Mouse (Mus musculus) heart, embryonic 15.5 days (tissue): ENCODE data around the gene Ndrg3. TPM values are rescaled to one million over a fixed set of nuclear protein-coding genes. Genes with fewer than 3 reads are reported as not detected.

ENCODE experiments used
- ATAC-seq: fragments of 200-750 bp; cut with Nextera tagmentation; replicated peaks from 2 replicates; pipeline ENCODE4 v1.8.0; 2017; ENCODE audit warnings: low read depth, moderate TSS enrichment; ENCODE audit not compliant: insufficient number of reproducible peaks, insufficient read depth, low FRiP score
- H3K27ac ChIP-seq: fragments of 300-500 bp; sonication (generic); 2 replicates; pipeline ENCODE4 v1.5.1; 2015; ENCODE audit warnings: mild to moderate bottlenecking, inconsistent platforms
- H3K27me3 ChIP-seq: fragments of 300-500 bp; sonication (generic); 2 replicates; pipeline ENCODE4 v1.6.1; 2015; ENCODE audit warnings: inconsistent platforms
- H3K36me3 ChIP-seq: fragments of 300-500 bp; sonication (generic); 2 replicates; pipeline ENCODE4 v1.6.1; 2015; ENCODE audit warnings: mild to moderate bottlenecking, inconsistent platforms
- H3K4me1 ChIP-seq: fragments of 300-500 bp; sonication (generic); replicated peaks from 2 replicates; pipeline ENCODE4 v1.6.1; 2015; ENCODE audit warnings: inconsistent platforms
- H3K4me2 ChIP-seq: fragments of 300-500 bp; sonication (generic); 2 replicates; pipeline ENCODE4 v1.6.1; 2015; ENCODE audit warnings: inconsistent platforms, mild to moderate bottlenecking, moderate library complexity
- H3K4me3 ChIP-seq: fragments of 300-500 bp; sonication (generic); 2 replicates; pipeline ENCODE4 v1.5.1; 2015; ENCODE audit warnings: mild to moderate bottlenecking, inconsistent platforms
- H3K9ac ChIP-seq: fragments of 300-500 bp; sonication (generic); 2 replicates; pipeline ENCODE4 v1.6.1; 2015; ENCODE audit warnings: mild to moderate bottlenecking, inconsistent platforms
- H3K9me3 ChIP-seq: fragments of 300-500 bp; sonication (generic); replicated peaks from 2 replicates; pipeline ENCODE4 v1.6.1; 2016; ENCODE audit warnings: inconsistent platforms
- WGBS: fragments of 180-500 bp; shearing (Covaris S2); methylation state at CpG from one replicate; pipeline ENCODE4 v1.1.7; 2015; ENCODE audit warnings: mixed read lengths; 5-methylcytosine and 5-hydroxymethylcytosine counted together
- polyA plus RNA-seq: library from polyadenylated mRNA; unstranded; fragments of >200 nt; fragmentation: Nextera tagmentation; extraction: Ambion mirVana; gene quantifications from 2 replicates; pipeline ENCODE4 v1.2.1, GENCODE M21; 2015

Ndrg3 gene
- polyA plus RNA-seq, 1 experiment from 2014 or later: 28.6 TPM

DNA sequence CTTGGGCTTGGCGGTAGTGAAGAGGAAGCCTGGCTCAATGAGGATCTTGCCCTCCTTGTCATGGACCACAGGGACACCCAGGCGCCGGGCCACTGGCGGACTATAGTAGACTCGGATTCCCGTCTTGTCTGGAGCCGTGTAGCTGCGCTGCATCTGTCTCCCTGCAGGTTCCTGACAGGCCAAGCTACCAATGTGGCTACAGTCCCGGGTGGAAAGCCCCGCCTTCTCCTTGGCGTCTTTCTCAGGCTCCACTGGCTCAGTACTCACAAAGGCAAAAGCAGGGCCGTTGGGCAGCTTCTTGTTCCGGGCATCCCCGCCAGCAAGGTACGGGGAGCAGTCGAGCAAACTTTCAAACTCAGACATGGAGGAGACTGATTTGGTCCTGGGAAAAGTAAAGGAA is 29.3 kb upstream of the Ndrg3 start:
- 92% methylated on average over 16 of the region's 16 CpGs for WGBS
- Histone ChIP-seq H3K36me3 (peaks cover 95% of the 10 kb centered on the region), H3K4me1 (peaks cover 3% of the 10 kb centered on the region), H3K27me3 (no peaks in the 10 kb centered on the region), H3K4me2 (no peak overlapping the region), H3K27ac (no peak overlapping the region), H3K9ac (no peak overlapping the region), H3K9me3 (no peaks in the 10 kb centered on the region), H3K4me3 (no peak overlapping the region)
- ATAC-seq: no peak

DNA sequence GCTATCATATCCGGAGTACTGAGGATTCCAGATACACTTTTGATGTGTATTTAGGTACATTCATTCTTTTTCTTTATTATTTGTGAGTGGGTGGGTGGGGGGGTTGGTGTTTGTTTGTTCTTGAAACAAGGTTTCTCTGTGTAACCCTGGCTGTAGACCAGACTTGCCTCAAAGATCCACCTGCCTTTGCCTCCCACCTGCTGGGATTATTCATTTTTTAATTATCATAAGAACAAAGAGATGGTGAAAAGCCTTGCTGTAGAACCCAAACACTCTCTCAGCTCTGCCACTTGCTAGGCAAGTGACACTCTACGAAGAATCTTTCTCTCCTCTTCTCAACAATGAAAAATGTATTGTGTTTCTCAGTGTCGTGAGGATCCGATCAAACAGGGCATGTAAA is 27.4 kb upstream of the Ndrg3 start:
- H3K36me3 ChIP-seq: peaks cover 85% of the 10 kb centered on the region
- no peak overlapping the region for H3K27ac ChIP-seq
- H3K4me2 ChIP-seq: no peak overlapping the region
- WGBS: 94% methylated on average over 4 of the region's 4 CpGs
- no peaks in the 10 kb centered on the region for H3K27me3 ChIP-seq
- no peaks in the 10 kb centered on the region for H3K9me3 ChIP-seq
- H3K9ac ChIP-seq: no peak overlapping the region
- no peak overlapping the region for H3K4me3 ChIP-seq
- ATAC-seq: no peak
- H3K4me1 ChIP-seq: peaks cover 3% of the 10 kb centered on the region

- H3K27ac ChIP-seq: no peak overlapping the region
Measured at GRCm38 (mm10) chr2:157016529-157017270, 24.8 kb upstream of the Ndrg3 start.

GRCm38 (mm10) chr2:157012341-157012740 is 20.5 kb upstream of the Ndrg3 start:
- Histone ChIP-seq H3K36me3 (peaks cover 19% of the 10 kb centered on the region; the same call in 1 of the 2 replicates), H3K4me1 (peaks cover 11% of the 10 kb centered on the region), H3K4me3 (no peak overlapping the region), H3K27ac (no peak overlapping the region), H3K9me3 (no peaks in the 10 kb centered on the region), H3K9ac (no peak overlapping the region), H3K4me2 (no peak overlapping the region), H3K27me3 (no peaks in the 10 kb centered on the region)
- ATAC-seq: no peak
- 76% methylated on average over 6 of the region's 6 CpGs for WGBS

More at GRCm38 (mm10) chr2:157016529-157017270, 24.8 kb upstream of the Ndrg3 start:
- Histone ChIP-seq H3K27me3 (no peaks in the 10 kb centered on the region), H3K4me3 (no peak overlapping the region), H3K9me3 (no peaks in the 10 kb centered on the region), H3K4me1 (peaks cover 5% of the 10 kb centered on the region), H3K36me3 (peaks cover 60% of the 10 kb centered on the region), H3K9ac (no peak overlapping the region), H3K4me2 (no peak overlapping the region)
- ATAC-seq: peak; percentile 60
- 49% methylated on average over 18 of the region's 18 CpGs for WGBS

DNA sequence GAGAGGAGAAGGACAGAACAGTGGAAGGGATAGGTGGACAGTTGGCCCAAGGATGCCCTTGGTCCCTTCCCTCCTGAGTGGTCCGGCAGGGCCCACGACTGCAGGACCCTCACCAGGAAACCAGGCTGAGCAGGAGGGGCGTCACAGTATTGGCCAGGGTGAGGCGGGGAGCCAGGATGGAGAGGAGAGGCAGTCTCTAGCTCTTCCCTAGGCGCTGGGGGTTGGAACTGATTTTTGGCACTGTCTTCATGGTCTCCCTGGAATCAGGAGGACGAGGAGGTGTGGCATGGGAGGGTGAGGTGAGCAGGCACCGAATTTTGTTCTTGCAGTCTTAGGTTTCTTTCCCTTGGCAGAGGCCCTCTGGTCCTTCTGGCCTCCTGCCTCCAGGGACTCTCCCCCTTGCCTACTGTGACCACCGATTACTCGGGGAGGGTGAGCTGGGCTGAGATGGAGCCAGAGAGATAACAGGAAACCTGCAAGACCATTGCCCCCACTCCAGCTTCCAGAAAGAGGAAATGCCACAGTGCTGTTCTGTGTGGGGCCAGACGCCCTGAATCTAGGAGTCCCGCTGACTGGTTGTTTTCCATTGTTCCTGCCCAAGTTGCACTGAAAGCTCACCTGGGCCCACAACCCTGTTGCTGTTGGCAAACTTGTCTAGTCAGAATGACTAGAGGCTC is 18.9 kb upstream of the Ndrg3 start:
- no peak for ATAC-seq
- Histone ChIP-seq H3K4me1 (peaks cover 16% of the 10 kb centered on the region), H3K4me3 (no peak overlapping the region), H3K9ac (no peak overlapping the region), H3K9me3 (no peaks in the 10 kb centered on the region), H3K27me3 (no peaks in the 10 kb centered on the region), H3K27ac (no peak overlapping the region), H3K36me3 (peaks cover 9% of the 10 kb centered on the region; the same call in 1 of the 2 replicates), H3K4me2 (no peak overlapping the region)
- WGBS: 30% methylated on average over 11 of the region's 11 CpGs

- Histone ChIP-seq H3K9ac (no peak overlapping the region), H3K4me3 (no peak overlapping the region), H3K27me3 (no peaks in the 10 kb centered on the region), H3K9me3 (no peaks in the 10 kb centered on the region), H3K4me1 (peaks cover 18% of the 10 kb centered on the region), H3K4me2 (no peak overlapping the region), H3K36me3 (peaks cover 2% of the 10 kb centered on the region; the same call in 1 of the 2 replicates), H3K27ac (no peak overlapping the region)
- ATAC-seq: no peak
Measured at GRCm38 (mm10) chr2:157010121-157010520, 18.3 kb upstream of the Ndrg3 start.

GRCm38 (mm10) chr2:157008509-157008908 is 16.7 kb upstream of the Ndrg3 start:
- no peaks in the 10 kb centered on the region for H3K27me3 ChIP-seq
- H3K36me3 ChIP-seq: peaks cover 15% of the 10 kb centered on the region
- no peak overlapping the region for H3K4me3 ChIP-seq
- peaks cover 18% of the 10 kb centered on the region for H3K4me1 ChIP-seq
- no peaks in the 10 kb centered on the region for H3K9me3 ChIP-seq
- H3K9ac ChIP-seq: no peak overlapping the region
- H3K27ac ChIP-seq: no peak overlapping the region
- H3K4me2 ChIP-seq: no peak overlapping the region
- ATAC-seq: no peak

DNA sequence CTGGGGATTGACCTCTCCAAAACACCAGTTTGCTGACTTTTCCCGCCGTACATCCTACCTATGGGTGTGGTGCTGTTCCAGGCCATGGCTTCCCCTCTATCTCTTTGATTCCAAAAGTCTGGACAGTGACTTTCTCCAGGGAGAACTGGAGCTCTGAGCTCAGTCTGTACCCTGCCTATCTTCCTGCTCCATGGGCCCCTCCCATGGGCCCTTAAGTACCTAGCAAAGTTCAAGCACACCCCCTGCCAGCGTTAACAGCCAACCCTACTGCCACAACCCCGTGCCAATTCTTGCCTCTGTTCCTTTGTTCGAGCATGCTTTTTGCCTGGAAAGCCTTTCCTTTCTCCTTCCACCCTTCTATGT is 15.4 kb upstream of the Ndrg3 start:
- Histone ChIP-seq H3K4me1 (peaks cover 16% of the 10 kb centered on the region), H3K4me3 (peak overlapping the region; percentile 73), H3K36me3 (peaks cover 22% of the 10 kb centered on the region), H3K9ac (peak overlapping the region; percentile 71), H3K27ac (peak overlapping the region; percentile 76), H3K27me3 (no peaks in the 10 kb centered on the region), H3K4me2 (peak overlapping the region; percentile 83), H3K9me3 (no peaks in the 10 kb centered on the region)
- peak; percentile 37 for ATAC-seq
- 29% methylated on average over 5 of the region's 5 CpGs for WGBS

GRCm38 (mm10) chr2:157006511-157007233 is 14.8 kb upstream of the Ndrg3 start, which contains the start of gene Dsn1:
Dsn1 (minus strand) TSS chr2:157007154.
- peak within 1 kb of the TSS; percentile 73 for H3K4me3 ChIP-seq
- no peaks in the 10 kb centered on the region for H3K9me3 ChIP-seq
- peaks cover 16% of the 10 kb centered on the region for H3K4me1 ChIP-seq
- H3K9ac ChIP-seq: peak within 1 kb of the TSS; percentile 71
- peaks cover 23% of the 10 kb centered on the region for H3K36me3 ChIP-seq
- H3K27ac ChIP-seq: peak within 1 kb of the TSS; percentile 76
- ATAC-seq: peak; percentile 83
- under 1% methylated on average over 55 of the region's 56 CpGs for WGBS
- peak within 1 kb of the TSS; percentile 83 for H3K4me2 ChIP-seq
- no peaks in the 10 kb centered on the region for H3K27me3 ChIP-seq

DNA sequence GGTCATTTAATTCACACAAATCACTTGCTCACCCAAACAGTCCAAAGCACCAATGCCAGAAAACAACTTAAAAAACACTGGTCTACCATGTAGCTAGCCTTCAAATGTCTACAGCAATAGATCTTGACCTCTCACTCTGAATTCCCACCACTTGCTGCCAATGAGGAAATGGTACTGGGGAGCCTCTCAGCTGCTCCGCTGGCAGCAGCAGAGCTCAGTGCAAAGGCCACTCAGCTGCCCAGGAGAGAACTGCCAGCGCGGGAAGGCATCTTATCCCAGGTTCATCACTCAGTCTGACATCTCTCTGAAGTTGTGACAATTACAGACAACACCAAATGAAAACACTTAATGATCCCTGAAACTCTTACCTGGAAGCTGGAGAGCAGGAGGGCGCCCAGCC is 10.5 kb upstream of the Ndrg3 start:
- WGBS: 85% methylated on average over 4 of the region's 4 CpGs
- Histone ChIP-seq H3K4me2 (no peak overlapping the region), H3K36me3 (peaks cover 57% of the 10 kb centered on the region), H3K27ac (no peak overlapping the region), H3K4me3 (no peak overlapping the region), H3K9me3 (no peaks in the 10 kb centered on the region), H3K9ac (no peak overlapping the region), H3K27me3 (no peaks in the 10 kb centered on the region), H3K4me1 (peaks cover 9% of the 10 kb centered on the region)
- no peak for ATAC-seq

GRCm38 (mm10) chr2:156998263-156998662 is 6.4 kb upstream of the Ndrg3 start:
- H3K9me3 ChIP-seq: no peaks in the 10 kb centered on the region
- no peak overlapping the region for H3K4me2 ChIP-seq
- no peaks in the 10 kb centered on the region for H3K27me3 ChIP-seq
- no peak overlapping the region for H3K4me3 ChIP-seq
- ATAC-seq: no peak
- H3K36me3 ChIP-seq: peaks cover 65% of the 10 kb centered on the region
- 88% methylated on average over 5 of the region's 5 CpGs for WGBS
- no peaks in the 10 kb centered on the region for H3K4me1 ChIP-seq
- H3K27ac ChIP-seq: no peak overlapping the region
- no peak overlapping the region for H3K9ac ChIP-seq
